Mouse (Mus musculus) hindbrain, embryonic 11.5 days (tissue): ENCODE measurements at regions not wholly inside any gene's neighbourhood (a gene's known extent, or its start where the extent isn't known, plus 50 kb on each side); places are given as distances from the start of the nearest gene placed in this dataset.
A peak's percentile ranks its signal among the peaks of the same experiment; 100 is the strongest.

Source experiments
- ATAC-seq: fragments of 200-750 bp; cut with Nextera tagmentation; 2 replicates; pipeline ENCODE4 v1.8.0; 2017; ENCODE audit warnings: mild to moderate bottlenecking, moderate TSS enrichment, moderate library complexity; ENCODE audit not compliant: low FRiP score
- DNase-seq: peaks from one replicate; pipeline ENCODE4 v3.0.0-alpha.2; 2015; ENCODE audit warnings: low spot score
- H3K27ac ChIP-seq: fragments of 300-500 bp; sonication (generic); 2 replicates; pipeline ENCODE4 v1.5.1; 2014; ENCODE audit warnings: mild to moderate bottlenecking, low read depth, low read length
- H3K27me3 ChIP-seq: fragments of 300-500 bp; sonication (generic); 2 replicates; pipeline ENCODE4 v1.6.1; 2014; ENCODE audit warnings: mild to moderate bottlenecking, low read length, moderate library complexity, mixed read lengths; ENCODE audit not compliant: control insufficient read depth, insufficient read depth
- H3K36me3 ChIP-seq: fragments of 300-500 bp; sonication (generic); 2 replicates; pipeline ENCODE4 v1.6.1; 2014; ENCODE audit warnings: mild to moderate bottlenecking, low read length, moderate library complexity, mixed read lengths; ENCODE audit not compliant: control insufficient read depth, insufficient read depth
- H3K4me1 ChIP-seq: fragments of 300-500 bp; sonication (generic); replicated peaks from 2 replicates; pipeline ENCODE4 v1.6.1; 2014; ENCODE audit warnings: low read length, mixed read lengths; ENCODE audit not compliant: control insufficient read depth, insufficient read depth
- H3K4me2 ChIP-seq: fragments of 300-500 bp; sonication (generic); replicated peaks from 2 replicates; pipeline ENCODE4 v1.6.1; 2014; ENCODE audit warnings: mild to moderate bottlenecking, low read depth, low read length
- H3K4me3 ChIP-seq: fragments of 300-500 bp; sonication (generic); 2 replicates; pipeline ENCODE4 v1.5.1; 2014; ENCODE audit warnings: low read depth, low read length
- H3K9ac ChIP-seq: fragments of 300-500 bp; sonication (generic); 2 replicates; pipeline ENCODE4 v1.6.1; 2014; ENCODE audit warnings: low read depth, low read length
- H3K9me3 ChIP-seq: fragments of 300-500 bp; sonication (generic); 2 replicates; pipeline ENCODE4 v1.6.1; 2016; ENCODE audit warnings: low read length; ENCODE audit not compliant: control insufficient read depth
- WGBS: fragments of 180-500 bp; shearing (Covaris S2); extraction: QIAGEN DNeasy Blood & Tissue Kit; methylation state at CpG from one replicate; pipeline ENCODE4 v1.1.7; 2014; 5-methylcytosine and 5-hydroxymethylcytosine counted together

GRCm38 (mm10) chr11:22608945-22609344 lies 97.1 kb downstream of the Tmem17 start:
- H3K27me3 ChIP-seq, result no peaks in the 10 kb centered on the region
- DNase-seq (no peak), ATAC-seq (no peak)

GRCm38 (mm10) chr11:22610433-22611101 lies 98.7 kb downstream of the Tmem17 start:
- no peak overlapping the region for H3K9ac ChIP-seq
- peak; percentile 24 for DNase-seq
- no peaks in the 10 kb centered on the region for H3K36me3 ChIP-seq
- no peak overlapping the region for H3K4me2 ChIP-seq
- no peak for ATAC-seq
- no peaks in the 10 kb centered on the region for H3K4me1 ChIP-seq
- no peak overlapping the region for H3K4me3 ChIP-seq
- H3K27ac ChIP-seq, result no peak overlapping the region
- H3K27me3 ChIP-seq, result no peaks in the 10 kb centered on the region
- no peaks in the 10 kb centered on the region for H3K9me3 ChIP-seq
- WGBS, result 8% methylated on average over 12 of the region's 12 CpGs

More at GRCm38 (mm10) chr11:22608945-22609344, 97.1 kb downstream of the Tmem17 start:
- Histone ChIP-seq H3K9ac (no peak overlapping the region), H3K9me3 (no peaks in the 10 kb centered on the region), H3K27ac (no peak overlapping the region), H3K4me2 (no peak overlapping the region), H3K4me3 (no peak overlapping the region), H3K36me3 (no peaks in the 10 kb centered on the region), H3K4me1 (no peaks in the 10 kb centered on the region)

GRCm38 (mm10) chr11:22611102-22611869 lies 99.4 kb downstream of the Tmem17 start:
- H3K27ac ChIP-seq, result no peak overlapping the region
- H3K4me1 ChIP-seq, result no peaks in the 10 kb centered on the region
- no peak overlapping the region for H3K9ac ChIP-seq
- H3K4me3 ChIP-seq, result no peak overlapping the region
- 65% methylated on average over 6 of the region's 6 CpGs for WGBS
- no peak overlapping the region for H3K4me2 ChIP-seq
- no peaks in the 10 kb centered on the region for H3K9me3 ChIP-seq
- H3K27me3 ChIP-seq, result no peaks in the 10 kb centered on the region
- no peaks in the 10 kb centered on the region for H3K36me3 ChIP-seq
- DNase-seq (no peak), ATAC-seq (no peak)

- ATAC-seq (no peak), DNase-seq (no peak)
- Histone ChIP-seq H3K9ac (no peak overlapping the region), H3K9me3 (no peaks in the 10 kb centered on the region), H3K27me3 (no peaks in the 10 kb centered on the region), H3K36me3 (no peaks in the 10 kb centered on the region), H3K4me3 (no peak overlapping the region), H3K4me2 (no peak overlapping the region), H3K27ac (no peak overlapping the region), H3K4me1 (no peaks in the 10 kb centered on the region)
- 74% methylated on average over 2 of the region's 2 CpGs for WGBS
These were observed 101.6 kb downstream of the Tmem17 start for GRCm38 (mm10) chr11:22613500-22613899.

- Histone ChIP-seq H3K4me3 (peak overlapping the region; percentile 9; the same call in 1 of the 2 replicates), H3K4me2 (peak overlapping the region; percentile 32), H3K9me3 (no peaks in the 10 kb centered on the region), H3K27me3 (no peaks in the 10 kb centered on the region), H3K27ac (no peak overlapping the region), H3K9ac (peak overlapping the region; percentile 37; the same call in 1 of the 2 replicates), H3K4me1 (no peaks in the 10 kb centered on the region), H3K36me3 (no peaks in the 10 kb centered on the region)
- WGBS, result 17% methylated on average over 21 of the region's 21 CpGs
- DNase-seq, result peak; percentile 89
- peak; percentile 90 for ATAC-seq
These were observed 105.5 kb downstream of the Tmem17 start for GRCm38 (mm10) chr11:22617204-22617874.

GRCm38 (mm10) chr11:22620912-22621705 lies 109.2 kb downstream of the Tmem17 start:
- WGBS, result 67% methylated on average over 8 of the region's 8 CpGs
- no peak for DNase-seq
- Histone ChIP-seq H3K27me3 (no peaks in the 10 kb centered on the region), H3K9me3 (no peaks in the 10 kb centered on the region), H3K4me1 (no peaks in the 10 kb centered on the region), H3K4me3 (no peak overlapping the region), H3K27ac (no peak overlapping the region), H3K9ac (no peak overlapping the region), H3K4me2 (no peak overlapping the region), H3K36me3 (no peaks in the 10 kb centered on the region)
- ATAC-seq, result no peak

GRCm38 (mm10) chr11:22621868-22622267 lies 110.0 kb downstream of the Tmem17 start:
- Histone ChIP-seq H3K4me3 (no peak overlapping the region), H3K9ac (no peak overlapping the region), H3K27ac (no peak overlapping the region), H3K9me3 (no peaks in the 10 kb centered on the region), H3K36me3 (no peaks in the 10 kb centered on the region), H3K27me3 (no peaks in the 10 kb centered on the region), H3K4me1 (no peaks in the 10 kb centered on the region), H3K4me2 (no peak overlapping the region)
- 67% methylated on average over 6 of the region's 6 CpGs for WGBS
- ATAC-seq (no peak), DNase-seq (no peak)

- no peak for ATAC-seq
- H3K9me3 ChIP-seq, result no peaks in the 10 kb centered on the region
- H3K9ac ChIP-seq, result no peak overlapping the region
- no peaks in the 10 kb centered on the region for H3K36me3 ChIP-seq
- 60% methylated on average over 8 of the region's 8 CpGs for WGBS
- no peaks in the 10 kb centered on the region for H3K4me1 ChIP-seq
- H3K4me2 ChIP-seq, result no peak overlapping the region
- no peak overlapping the region for H3K4me3 ChIP-seq
- no peaks in the 10 kb centered on the region for H3K27me3 ChIP-seq
- DNase-seq, result no peak
- no peak overlapping the region for H3K27ac ChIP-seq
These were observed 110.7 kb downstream of the Tmem17 start for GRCm38 (mm10) chr11:22622496-22622997.
